Mouse (Mus musculus) frontal cortex, adult (tissue): ENCODE results near the gene Gpatch2.

ENCODE experiments used
- ATAC-seq: cut with Nextera tagmentation; 2 replicates; pipeline ENCODE4 v1.9.2; 2017; ENCODE audit warnings: mild to moderate bottlenecking, moderate library complexity, mixed read lengths; ENCODE audit not compliant: low TSS enrichment

Gene Gpatch2

GRCm38 (mm10) chr1:187303221-187303620, 87.9 kb downstream of the Gpatch2 start:
- peak; percentile 20; the same call in 1 of the 2 replicates for ATAC-seq

DNA sequence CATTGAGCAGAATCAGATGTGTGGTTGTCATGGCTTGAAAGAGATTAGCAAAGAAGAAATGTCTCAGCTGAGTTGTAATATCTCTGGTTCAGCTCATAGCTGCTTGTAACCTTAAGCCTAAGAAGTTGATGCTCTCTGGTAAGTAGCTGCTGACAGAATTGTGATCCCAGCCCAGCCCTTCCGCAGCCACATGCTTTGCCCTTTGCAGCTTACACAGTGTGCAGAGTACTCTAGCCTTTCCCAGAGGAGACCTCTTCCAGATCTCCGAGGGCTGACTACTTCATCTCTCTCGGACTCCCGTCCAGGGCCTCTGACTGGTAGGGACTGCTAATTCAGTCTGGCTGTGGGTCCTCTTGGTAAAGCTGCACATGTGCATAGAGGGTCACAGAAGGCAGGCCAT, 92.0 kb downstream of the Gpatch2 start:
- ATAC-seq, result no peak

- ATAC-seq, result no peak
Measured at GRCm38 (mm10) chr1:187308523-187308922, 93.2 kb downstream of the Gpatch2 start.

GRCm38 (mm10) chr1:187311122-187311521, 95.8 kb downstream of the Gpatch2 start:
- ATAC-seq, result no peak

DNA sequence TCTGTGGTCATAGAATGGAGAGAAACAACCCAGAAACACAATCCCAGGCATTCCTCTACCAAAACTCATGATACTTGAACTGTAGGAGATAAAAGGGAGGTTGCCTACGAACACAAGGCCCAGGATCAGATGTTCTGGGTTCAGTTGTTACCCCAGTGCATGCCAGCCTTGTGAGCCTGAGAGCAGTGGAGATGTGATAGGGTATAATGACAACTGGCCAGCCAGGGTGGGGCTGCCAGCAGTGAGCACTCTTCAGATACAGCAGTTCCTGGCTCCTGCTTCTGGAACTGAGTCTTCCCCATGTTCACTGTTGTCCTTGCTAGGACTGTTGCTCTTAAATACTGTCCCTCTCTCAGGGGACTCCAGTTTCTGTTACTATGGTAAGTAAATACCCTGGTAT, 98.0 kb downstream of the Gpatch2 start:
- no peak for ATAC-seq

DNA sequence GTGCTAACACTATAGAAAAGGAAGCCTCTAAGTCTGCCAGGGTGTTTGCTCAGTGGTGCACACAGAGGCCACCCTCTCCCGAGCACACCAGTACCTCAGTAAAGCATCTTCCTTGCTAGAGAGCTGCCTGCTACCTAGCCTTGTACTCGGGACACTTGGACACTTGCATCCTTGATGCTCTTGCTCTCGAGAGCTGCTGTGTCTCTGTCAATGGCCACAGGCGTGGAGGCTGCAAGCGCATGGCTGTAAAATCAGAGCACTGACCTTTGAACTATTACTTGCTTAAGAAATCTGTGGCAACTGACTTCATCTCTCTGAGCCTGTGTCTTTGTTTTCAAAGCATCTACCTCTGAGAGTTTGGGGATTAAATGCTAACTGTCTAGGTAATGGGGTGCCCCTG, 98.5 kb downstream of the Gpatch2 start:
- no peak for ATAC-seq

- ATAC-seq, result no peak
Measured at GRCm38 (mm10) chr1:187314516-187314915, 99.2 kb downstream of the Gpatch2 start.

DNA sequence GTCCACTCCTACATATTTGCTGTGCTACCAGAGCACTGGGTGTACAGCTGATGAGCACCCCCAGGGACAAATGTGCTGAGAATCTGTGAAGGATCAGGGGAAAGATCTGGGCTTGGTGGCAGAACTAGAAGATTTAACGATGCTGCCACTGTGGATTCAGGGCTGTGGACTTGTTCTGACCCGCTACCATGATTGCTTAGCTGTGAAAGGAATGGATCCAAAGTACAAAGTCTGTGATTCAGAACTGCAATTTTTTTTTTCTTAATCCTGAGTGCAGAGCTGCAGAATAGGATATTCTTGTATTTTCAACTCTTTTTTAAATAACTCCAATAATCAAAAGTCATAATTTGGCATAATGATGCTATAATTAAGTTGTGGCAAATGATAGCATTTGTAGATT, 100.5 kb downstream of the Gpatch2 start:
- no peak for ATAC-seq

DNA sequence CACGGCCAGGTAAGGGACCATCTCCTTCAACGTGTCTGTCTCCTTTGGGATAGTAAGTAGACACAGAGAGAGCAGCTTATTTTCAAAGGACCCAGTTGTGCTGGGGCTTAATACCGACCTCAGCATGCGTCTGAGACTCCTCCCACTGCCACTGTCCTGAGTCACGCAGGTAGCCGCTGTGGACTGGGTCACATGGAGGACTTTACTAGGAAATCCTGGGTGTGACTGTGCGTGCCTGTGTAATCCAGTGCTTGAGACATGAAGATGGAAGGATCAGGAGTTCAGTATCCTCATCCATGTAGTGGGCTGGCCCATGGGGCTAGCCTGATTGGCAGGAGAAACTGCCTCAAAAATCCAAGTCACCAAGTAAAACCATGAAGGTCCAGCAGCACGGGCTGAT, 101.2 kb downstream of the Gpatch2 start:
- ATAC-seq, result no peak

GRCm38 (mm10) chr1:187321814-187322213, 106.5 kb downstream of the Gpatch2 start:
- ATAC-seq, result no peak

GRCm38 (mm10) chr1:187322505-187323208, 107.3 kb downstream of the Gpatch2 start:
- ATAC-seq, result no peak

GRCm38 (mm10) chr1:187323209-187323589, 107.9 kb downstream of the Gpatch2 start:
- ATAC-seq, result no peak

- no peak for ATAC-seq
Measured at GRCm38 (mm10) chr1:187342551-187342950, 127.2 kb downstream of the Gpatch2 start.

DNA sequence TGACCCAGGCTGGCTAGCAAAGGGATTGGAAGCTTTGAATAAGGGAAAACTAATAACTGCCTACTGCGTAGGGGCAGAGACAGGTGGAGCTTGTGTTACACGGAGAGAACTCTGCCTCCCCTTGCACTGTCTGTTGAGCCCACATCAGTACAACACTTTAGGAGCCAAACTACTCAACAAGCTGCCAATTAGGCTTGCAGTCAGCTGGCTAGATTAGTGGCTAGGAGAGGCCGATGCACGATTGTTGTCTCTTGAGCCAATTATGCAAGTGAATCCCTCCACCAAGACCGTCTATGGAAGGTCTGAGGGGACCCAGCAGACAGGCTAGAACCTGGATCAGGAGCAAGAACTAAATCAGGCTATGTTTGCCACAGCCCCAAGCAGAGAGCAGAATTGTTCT, 129.8 kb downstream of the Gpatch2 start:
- ATAC-seq, result no peak

- ATAC-seq, result no peak
Measured at GRCm38 (mm10) chr1:187346923-187347322, 131.6 kb downstream of the Gpatch2 start.

DNA sequence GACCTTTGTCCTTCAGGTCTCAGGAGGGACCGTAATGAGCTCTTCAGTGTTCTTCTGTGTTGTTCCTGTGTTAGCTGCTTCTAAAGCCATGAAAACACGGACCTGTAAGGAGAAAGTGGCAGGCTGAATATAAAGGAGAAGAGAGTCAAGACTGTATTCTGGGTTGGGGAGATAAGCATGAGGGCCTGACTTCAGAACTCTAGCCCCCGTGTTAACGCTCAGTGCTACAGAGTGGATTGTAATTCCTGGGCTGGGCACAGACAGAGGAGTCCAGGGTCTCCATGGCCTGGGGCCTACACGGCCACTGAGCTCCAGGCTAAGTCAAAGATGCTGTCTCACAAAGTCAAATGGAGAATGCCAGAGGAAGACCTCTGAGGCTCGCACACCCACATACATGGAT, 132.3 kb downstream of the Gpatch2 start:
- ATAC-seq, result no peak

DNA sequence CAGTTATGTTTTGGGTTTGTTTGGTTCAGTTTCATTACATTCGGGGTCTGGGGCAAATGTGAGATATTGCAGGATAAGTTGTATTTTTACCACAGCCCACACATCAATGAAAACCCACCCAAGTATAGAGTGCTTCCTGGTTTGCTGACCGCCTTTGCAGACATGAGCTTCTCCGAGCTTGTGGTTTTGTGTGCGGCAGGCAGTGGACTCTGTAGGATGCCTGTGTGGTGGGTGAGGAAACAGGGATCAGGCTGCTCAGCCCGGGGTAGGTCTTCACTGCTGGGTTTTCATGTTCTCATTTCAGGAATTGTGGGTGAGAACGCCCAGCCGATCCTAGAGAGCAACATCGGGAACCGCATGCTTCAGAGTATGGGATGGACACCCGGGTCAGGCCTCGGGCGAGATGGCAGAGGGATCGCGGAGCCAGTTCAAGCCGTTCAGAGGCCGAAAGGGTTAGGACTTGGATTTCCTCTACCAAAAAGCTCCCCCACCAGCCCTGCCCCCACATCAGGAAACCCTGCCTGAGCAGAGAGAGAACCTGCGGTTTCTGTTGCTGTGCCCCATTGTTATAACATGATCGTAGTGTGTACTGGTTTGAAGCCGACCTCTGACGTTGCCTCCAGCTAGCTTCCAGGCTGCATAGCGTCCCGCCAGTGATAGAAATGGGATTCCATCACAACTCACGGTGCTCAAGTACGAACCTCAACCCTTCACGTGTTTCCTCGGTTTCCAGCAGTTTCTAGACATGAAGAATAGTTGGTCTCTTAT, 132.9 kb downstream of the Gpatch2 start:
- ATAC-seq, result no peak

DNA sequence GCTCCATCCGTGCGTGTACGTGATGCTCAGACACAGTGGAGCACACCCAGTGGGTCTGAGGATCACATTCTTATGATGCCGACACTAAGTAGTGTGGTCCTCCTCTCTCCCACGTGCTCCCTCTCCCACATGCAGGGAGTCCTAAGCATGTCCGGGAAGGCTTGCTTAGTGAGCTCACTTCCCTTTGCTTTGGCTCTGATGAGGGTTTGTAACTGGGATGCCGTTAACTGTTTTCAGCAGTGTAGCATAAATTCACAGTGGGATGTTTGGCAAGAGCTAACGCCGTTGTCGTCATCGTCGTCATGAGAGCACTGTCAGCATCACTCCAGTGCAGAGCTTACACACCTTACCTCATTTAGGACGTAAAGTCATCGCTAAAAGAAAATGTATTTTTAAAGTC, 133.6 kb downstream of the Gpatch2 start:
- ATAC-seq, result peak; percentile 81

DNA sequence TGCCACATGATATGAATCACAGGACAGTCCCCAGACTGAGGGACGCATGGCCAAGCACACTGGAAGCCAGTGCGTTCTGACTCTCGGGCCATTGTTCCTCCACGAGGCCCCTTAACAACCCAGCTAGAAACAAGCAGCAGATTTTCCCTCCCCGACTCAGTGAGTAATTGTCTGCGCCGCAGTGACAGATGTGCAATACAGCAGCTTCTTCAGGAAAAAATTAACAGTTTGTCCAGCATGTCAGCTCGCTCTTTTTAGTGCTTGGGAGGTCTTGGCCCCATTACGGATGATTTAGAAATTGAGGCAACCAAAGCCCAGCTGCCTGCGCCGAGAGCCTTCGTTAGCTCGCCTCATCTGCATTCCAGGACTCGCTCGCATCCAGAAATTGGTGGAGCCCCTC, 140.9 kb downstream of the Gpatch2 start:
- ATAC-seq, result no peak

- no peak for ATAC-seq
Measured at GRCm38 (mm10) chr1:187356904-187357303, 141.6 kb downstream of the Gpatch2 start.

DNA sequence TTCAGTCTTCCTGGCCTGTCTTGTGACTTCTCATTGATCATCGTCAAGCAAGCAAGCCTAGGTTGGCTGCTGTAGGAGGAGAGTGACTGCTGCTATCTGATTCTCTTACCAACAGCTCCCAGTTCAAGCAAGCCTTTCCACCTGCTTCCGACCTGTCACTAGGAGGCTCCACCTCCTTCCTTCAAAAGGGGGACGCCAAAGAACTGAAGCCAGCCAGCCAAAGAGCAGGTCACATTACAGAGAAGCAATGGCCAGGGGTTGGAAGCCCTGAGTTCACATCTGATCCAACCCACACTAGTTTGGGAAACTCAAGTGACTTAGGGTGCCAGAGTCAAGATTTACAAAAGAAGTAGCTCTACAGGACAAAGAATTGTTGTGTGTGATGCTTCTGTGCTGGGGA, 144.9 kb downstream of the Gpatch2 start:
- no peak for ATAC-seq

DNA sequence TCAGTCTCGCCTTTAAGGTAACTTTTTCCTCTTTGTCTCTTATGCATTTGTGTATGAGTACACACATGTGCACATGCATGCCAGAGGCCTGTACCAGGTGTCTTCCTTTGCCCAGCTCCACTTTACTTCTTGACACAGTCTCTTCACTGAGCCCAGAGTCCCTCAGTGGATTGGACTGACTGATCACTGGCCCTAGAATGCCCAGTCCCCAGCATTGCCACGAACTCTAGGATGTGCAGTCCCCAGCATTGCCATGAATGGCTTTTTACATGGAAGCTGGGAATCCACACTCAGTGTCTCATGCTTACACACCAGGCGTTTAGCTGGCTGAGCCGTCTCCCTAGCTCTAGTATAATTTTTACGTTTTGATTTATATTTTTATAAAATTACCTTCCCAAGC, 147.2 kb downstream of the Gpatch2 start:
- ATAC-seq, result no peak

GRCm38 (mm10) chr1:187365424-187365823, 150.1 kb downstream of the Gpatch2 start:
- peak; percentile 72; the same call in 1 of the 2 replicates for ATAC-seq
